Mouse (Mus musculus): ENCODE measurements around the gene Borcs8. TPM values are rescaled to one million over a fixed set of nuclear protein-coding genes. Genes with fewer than 3 reads are reported as not detected.

Borcs8 gene
- polyA plus RNA-seq, 1 experiment from 2014 or later, result 45.7 TPM

DNA sequence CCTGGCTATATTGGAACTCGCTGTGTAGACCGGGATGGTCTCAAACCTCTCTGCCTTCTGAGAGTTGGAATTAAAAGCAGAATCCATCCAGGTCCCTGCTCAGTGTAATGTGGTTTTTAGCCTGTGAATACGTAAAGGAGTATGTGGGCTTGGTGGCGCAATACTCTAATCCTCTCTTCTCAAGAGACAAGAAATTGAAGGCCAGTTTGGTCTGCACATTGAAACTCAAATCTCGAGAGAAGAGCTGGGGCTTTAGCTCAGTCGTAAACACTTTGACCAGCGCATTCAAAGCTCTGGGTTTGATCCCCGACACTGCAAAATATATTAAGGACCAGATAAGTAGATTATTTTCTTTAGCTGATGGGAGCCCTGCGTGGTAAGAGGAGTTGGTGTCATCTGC, 682 bp downstream of the Borcs8 start:
- H3K9ac ChIP-seq (ENCODE audit: low read depth, low read length), result peak overlapping the region; percentile 81
- peak overlapping the region; percentile 73 for H3K4me2 ChIP-seq
- H3K27me3 ChIP-seq (ENCODE audit: control insufficient read depth, insufficient read depth, low read length), result no peaks in the 10 kb centered on the region
- peak overlapping the region; percentile 76 for H3K4me3 ChIP-seq (ENCODE audit: low read depth, low read length)
- H3K4me1 ChIP-seq (ENCODE audit: control insufficient read depth, insufficient read depth, low read length), result peaks cover 14% of the 10 kb centered on the region
- no peaks in the 10 kb centered on the region for H3K9me3 ChIP-seq (replicated peaks; ENCODE audit: control insufficient read depth, low read length)
- H3K27ac ChIP-seq (ENCODE audit: low read depth, low read length), result peak overlapping the region; percentile 69
- 15% methylated on average over 9 of the region's 9 CpGs for WGBS (ENCODE audit: insufficient replicate concordance)
- ATAC-seq (replicated peaks; ENCODE audit: insufficient number of reproducible peaks, low FRiP score, low TSS enrichment), result no peak
- H3K36me3 ChIP-seq (ENCODE audit: control insufficient read depth, insufficient read depth, low read length), result peaks cover 15% of the 10 kb centered on the region

DNA sequence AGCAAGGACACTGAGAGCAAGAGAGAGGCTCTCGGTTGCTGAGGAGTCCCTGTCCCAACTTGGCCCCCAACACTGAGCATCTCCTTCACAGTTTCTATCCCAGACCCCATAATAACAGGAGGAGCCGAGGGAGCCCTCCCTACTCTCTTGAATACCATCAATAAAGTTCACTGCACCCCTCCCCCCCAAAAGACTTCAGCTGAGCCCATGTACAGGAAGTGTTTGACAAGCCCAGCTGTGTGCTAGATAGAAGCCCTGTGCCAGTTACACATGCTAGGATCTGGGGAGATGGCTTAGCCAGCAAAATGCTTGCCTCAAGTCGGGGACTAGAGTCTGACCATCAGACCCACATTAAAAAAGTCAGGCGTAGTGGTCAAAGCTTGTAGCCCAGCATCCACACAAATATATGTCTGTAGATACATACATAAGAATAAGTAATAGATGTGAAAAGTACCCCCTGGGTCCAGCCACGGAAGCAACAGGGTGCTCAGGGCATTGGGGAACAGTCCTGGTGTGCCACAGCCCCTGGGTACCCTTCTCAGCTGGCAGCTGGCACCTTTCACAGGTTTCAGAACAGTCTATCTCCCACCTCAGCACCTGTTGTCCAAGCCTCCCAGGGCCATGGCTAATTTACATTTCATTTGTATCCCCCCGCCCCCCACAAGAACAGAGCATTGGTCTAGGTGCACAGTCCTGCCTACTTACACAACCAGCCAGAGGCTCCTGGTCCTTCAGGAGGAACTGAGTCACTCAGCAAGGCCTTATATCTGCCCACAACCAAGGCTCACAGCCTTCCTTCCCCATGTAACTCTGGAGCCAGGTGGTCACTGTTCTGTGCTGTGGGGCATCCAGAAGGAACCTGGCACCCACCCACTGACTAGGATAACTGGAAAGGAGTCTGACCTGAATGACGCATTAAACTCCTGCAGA, 8.6 kb downstream of the Borcs8 start:
- Histone ChIP-seq H3K27ac (ENCODE audit: low read depth, low read length) (no peak overlapping the region), H3K4me3 (ENCODE audit: low read depth, low read length) (no peak overlapping the region), H3K9me3 (replicated peaks; ENCODE audit: control insufficient read depth, low read length) (no peaks in the 10 kb centered on the region), H3K9ac (ENCODE audit: low read depth, low read length) (no peak overlapping the region), H3K27me3 (ENCODE audit: control insufficient read depth, insufficient read depth, low read length) (peaks cover 9% of the 10 kb centered on the region; the same call in 1 of the 2 replicates), H3K4me1 (ENCODE audit: control insufficient read depth, insufficient read depth, low read length) (no peaks in the 10 kb centered on the region), H3K36me3 (ENCODE audit: control insufficient read depth, insufficient read depth, low read length) (peaks cover 15% of the 10 kb centered on the region), H3K4me2 (no peak overlapping the region)
- no peak for ATAC-seq (replicated peaks; ENCODE audit: insufficient number of reproducible peaks, low FRiP score, low TSS enrichment)
- WGBS (ENCODE audit: insufficient replicate concordance), result 78% methylated on average over 7 of the region's 7 CpGs

DNA sequence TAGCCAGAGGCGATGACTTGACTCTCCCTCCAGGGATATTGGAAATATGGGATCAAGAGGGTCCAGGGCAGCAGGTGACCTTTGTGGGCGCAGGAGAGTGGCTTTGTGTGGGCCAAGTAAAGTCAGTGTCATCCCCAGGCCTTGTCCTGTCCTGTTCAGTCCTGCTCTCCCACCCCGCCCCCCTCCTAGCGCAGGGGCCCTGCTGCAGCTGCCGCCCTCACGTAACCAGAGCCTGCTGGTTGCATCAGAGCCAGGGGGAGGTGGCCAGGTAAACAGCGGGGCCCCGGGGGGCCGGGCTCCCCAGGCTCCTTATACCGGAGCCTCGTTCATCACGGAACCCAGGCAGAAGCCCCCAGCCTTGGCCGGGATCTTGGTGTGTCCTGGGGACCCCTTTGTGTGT, 10.9 kb downstream of the Borcs8 start:
- Histone ChIP-seq H3K27ac (ENCODE audit: low read depth, low read length) (no peak overlapping the region), H3K36me3 (ENCODE audit: control insufficient read depth, insufficient read depth, low read length) (peaks cover 7% of the 10 kb centered on the region), H3K9ac (ENCODE audit: low read depth, low read length) (no peak overlapping the region), H3K27me3 (ENCODE audit: control insufficient read depth, insufficient read depth, low read length) (peaks cover 16% of the 10 kb centered on the region), H3K4me1 (ENCODE audit: control insufficient read depth, insufficient read depth, low read length) (no peaks in the 10 kb centered on the region; the same call in 1 of the 2 replicates), H3K9me3 (replicated peaks; ENCODE audit: control insufficient read depth, low read length) (no peaks in the 10 kb centered on the region), H3K4me3 (ENCODE audit: low read depth, low read length) (no peak overlapping the region), H3K4me2 (no peak overlapping the region)
- no peak for ATAC-seq (replicated peaks; ENCODE audit: insufficient number of reproducible peaks, low FRiP score, low TSS enrichment)
- WGBS (ENCODE audit: insufficient replicate concordance), result 17% methylated on average over 13 of the region's 13 CpGs

DNA sequence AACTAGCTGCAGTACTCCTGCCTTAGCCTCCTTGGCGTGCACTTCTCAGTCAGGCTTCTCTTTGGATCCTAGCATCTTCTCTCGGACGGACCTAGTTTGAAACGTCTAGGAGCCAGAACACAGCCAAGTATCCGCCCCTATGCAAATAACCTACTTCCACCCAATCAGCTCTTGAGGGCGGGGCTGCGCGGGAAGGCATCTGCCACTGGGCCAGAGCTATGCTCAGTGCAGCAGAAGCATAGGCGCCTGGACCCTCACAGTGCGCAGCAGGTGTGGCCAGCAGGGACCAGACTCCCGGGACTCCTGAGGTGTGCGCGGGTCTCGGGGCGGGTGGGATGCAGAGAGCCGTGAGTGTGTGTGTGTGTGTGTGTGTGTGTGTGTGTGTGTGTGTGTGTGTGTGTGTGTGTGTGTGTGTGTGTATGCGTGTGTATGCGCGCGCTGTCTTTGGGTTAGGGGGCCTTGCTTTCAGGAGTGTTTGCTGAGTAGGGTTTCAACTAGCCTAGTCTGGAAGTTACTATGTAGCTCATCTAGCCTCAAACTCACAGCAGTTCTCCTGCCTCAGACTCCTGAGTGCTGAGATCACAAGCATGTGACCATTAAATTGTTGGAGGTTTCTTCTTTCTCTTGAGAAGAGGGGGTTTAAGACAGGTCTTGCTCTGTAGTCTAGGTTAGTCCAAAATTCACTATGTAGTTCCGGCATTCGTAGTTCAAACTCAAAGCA, 13.4 kb downstream of the Borcs8 start:
- peaks cover 21% of the 10 kb centered on the region for H3K27me3 ChIP-seq (ENCODE audit: control insufficient read depth, insufficient read depth, low read length)
- no peaks in the 10 kb centered on the region for H3K36me3 ChIP-seq (ENCODE audit: control insufficient read depth, insufficient read depth, low read length)
- peak overlapping the region; percentile 55 for H3K4me2 ChIP-seq
- H3K27ac ChIP-seq (ENCODE audit: low read depth, low read length), result no peak overlapping the region
- no peaks in the 10 kb centered on the region for H3K9me3 ChIP-seq (replicated peaks; ENCODE audit: control insufficient read depth, low read length)
- no peaks in the 10 kb centered on the region; the same call in 1 of the 2 replicates for H3K4me1 ChIP-seq (ENCODE audit: control insufficient read depth, insufficient read depth, low read length)
- no peak overlapping the region for H3K4me3 ChIP-seq (ENCODE audit: low read depth, low read length)
- no peak overlapping the region for H3K9ac ChIP-seq (ENCODE audit: low read depth, low read length)
- WGBS (ENCODE audit: insufficient replicate concordance), result 13% methylated on average over 22 of the region's 22 CpGs
- peak; percentile 84 for ATAC-seq (replicated peaks; ENCODE audit: insufficient number of reproducible peaks, low FRiP score, low TSS enrichment)

DNA sequence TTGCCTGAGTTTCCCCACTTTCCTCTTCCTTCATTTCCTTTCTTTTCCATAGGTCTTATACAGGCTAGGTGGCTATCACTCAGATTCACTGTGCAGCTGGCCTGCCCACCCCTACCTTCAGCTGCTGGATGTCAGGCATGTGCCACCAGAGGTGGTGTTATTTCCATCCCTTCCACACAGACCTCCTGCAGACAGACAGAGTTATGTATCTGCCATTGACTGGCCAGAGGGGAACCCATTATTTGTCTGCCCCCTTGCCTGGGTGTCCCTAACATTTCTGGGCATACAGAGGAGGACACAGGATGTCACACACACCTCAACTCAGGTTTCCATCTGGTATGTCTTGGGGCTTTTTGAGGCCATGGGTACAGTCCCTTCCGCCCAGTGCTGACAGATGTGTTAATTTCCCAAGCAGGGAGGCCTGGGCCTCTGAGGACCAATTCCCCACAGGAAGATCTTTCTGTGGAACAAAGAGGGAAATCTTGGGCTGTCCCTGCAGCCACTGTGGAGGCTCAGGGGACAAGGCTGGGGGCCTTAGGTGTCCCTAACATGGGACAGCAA, 18.0 kb downstream of the Borcs8 start:
- peaks cover 4% of the 10 kb centered on the region for H3K4me1 ChIP-seq (ENCODE audit: control insufficient read depth, insufficient read depth, low read length)
- no peak overlapping the region for H3K4me3 ChIP-seq (ENCODE audit: low read depth, low read length)
- H3K27ac ChIP-seq (ENCODE audit: low read depth, low read length), result no peak overlapping the region
- H3K4me2 ChIP-seq, result no peak overlapping the region
- no peaks in the 10 kb centered on the region for H3K36me3 ChIP-seq (ENCODE audit: control insufficient read depth, insufficient read depth, low read length)
- ATAC-seq (replicated peaks; ENCODE audit: insufficient number of reproducible peaks, low FRiP score, low TSS enrichment), result no peak
- H3K9me3 ChIP-seq (replicated peaks; ENCODE audit: control insufficient read depth, low read length), result no peaks in the 10 kb centered on the region
- no peak overlapping the region for H3K9ac ChIP-seq (ENCODE audit: low read depth, low read length)
- 86% methylated on average over 1 of the region's 1 CpGs for WGBS (ENCODE audit: insufficient replicate concordance)
- peaks cover 17% of the 10 kb centered on the region for H3K27me3 ChIP-seq (ENCODE audit: control insufficient read depth, insufficient read depth, low read length)

DNA sequence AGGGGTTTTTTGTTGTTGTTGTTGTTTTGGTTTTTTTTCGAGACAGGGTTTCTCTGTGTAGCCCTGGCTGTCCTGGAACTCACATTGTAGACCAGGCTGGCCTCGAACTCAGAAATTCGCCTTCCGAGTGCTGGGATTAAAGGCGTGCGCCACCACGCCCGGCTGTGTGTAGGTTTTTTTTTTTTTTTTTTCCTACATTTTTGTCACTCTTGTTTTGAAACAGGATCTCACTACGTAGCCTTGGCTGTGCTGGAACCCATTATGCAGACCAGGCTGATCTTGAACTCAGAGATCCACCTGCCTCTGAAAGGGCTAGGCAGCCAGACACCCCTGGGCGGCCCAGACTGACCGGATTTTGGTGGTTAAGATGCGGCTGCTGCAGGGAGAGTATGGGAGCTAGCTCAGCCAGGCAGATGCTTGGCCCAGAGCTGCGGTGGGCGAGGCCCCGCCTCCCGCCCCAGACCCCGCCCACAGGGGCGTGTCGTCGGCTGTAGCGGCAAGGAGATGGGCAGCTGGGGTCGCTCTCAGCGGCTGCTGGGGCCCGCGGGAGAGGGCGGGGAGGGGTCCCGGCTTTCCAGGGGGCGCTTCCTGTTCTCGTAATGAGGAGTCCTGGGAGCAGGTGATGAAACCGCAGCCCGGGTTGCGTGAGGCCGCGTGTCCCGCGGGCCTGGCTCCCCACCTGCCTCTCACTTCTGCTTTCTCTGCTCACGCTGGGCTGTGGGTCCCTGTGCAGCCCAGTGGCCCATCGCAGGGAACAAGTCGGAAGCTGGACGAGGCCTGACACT, 19.0 kb downstream of the Borcs8 start:
- peaks cover 4% of the 10 kb centered on the region; the same call in 1 of the 2 replicates for H3K4me1 ChIP-seq (ENCODE audit: control insufficient read depth, insufficient read depth, low read length)
- no peaks in the 10 kb centered on the region for H3K9me3 ChIP-seq (replicated peaks; ENCODE audit: control insufficient read depth, low read length)
- WGBS (ENCODE audit: insufficient replicate concordance), result 10% methylated on average over 40 of the region's 40 CpGs
- H3K9ac ChIP-seq (ENCODE audit: low read depth, low read length), result peak overlapping the region; percentile 65; the same call in 1 of the 2 replicates
- H3K4me2 ChIP-seq, result peak overlapping the region; percentile 72
- peaks cover 21% of the 10 kb centered on the region for H3K27me3 ChIP-seq (ENCODE audit: control insufficient read depth, insufficient read depth, low read length)
- H3K36me3 ChIP-seq (ENCODE audit: control insufficient read depth, insufficient read depth, low read length), result no peaks in the 10 kb centered on the region
- peak; percentile 84 for ATAC-seq (replicated peaks; ENCODE audit: insufficient number of reproducible peaks, low FRiP score, low TSS enrichment)
- H3K4me3 ChIP-seq (ENCODE audit: low read depth, low read length), result peak overlapping the region; percentile 48
- H3K27ac ChIP-seq (ENCODE audit: low read depth, low read length), result no peak overlapping the region

DNA sequence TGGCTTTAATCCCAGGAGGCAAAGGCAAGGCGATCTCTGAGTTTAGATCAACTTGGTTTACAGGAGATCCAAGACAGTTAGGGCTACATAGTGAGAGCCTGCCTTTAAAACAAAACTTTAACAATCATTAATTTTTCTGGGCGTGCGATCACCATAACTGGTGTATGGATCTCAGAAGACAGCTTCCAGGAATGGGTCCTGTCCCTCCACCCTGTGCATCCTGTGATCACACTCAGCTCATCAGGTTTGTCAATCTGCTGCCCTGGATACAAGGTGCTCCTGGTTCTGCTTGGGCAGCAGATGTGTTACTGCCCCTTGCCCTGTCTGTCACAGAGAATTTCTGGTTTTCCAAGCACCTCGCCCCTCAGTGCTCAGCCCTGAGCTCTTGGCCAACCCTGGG, 19.9 kb downstream of the Borcs8 start:
- no peak for ATAC-seq (replicated peaks; ENCODE audit: insufficient number of reproducible peaks, low FRiP score, low TSS enrichment)
- H3K4me2 ChIP-seq, result no peak overlapping the region; the same call in 1 of the 2 replicates
- no peak overlapping the region for H3K4me3 ChIP-seq (ENCODE audit: low read depth, low read length)
- H3K27ac ChIP-seq (ENCODE audit: low read depth, low read length), result no peak overlapping the region
- no peak overlapping the region for H3K9ac ChIP-seq (ENCODE audit: low read depth, low read length)
- H3K4me1 ChIP-seq (ENCODE audit: control insufficient read depth, insufficient read depth, low read length), result peaks cover 4% of the 10 kb centered on the region; the same call in 1 of the 2 replicates
- H3K27me3 ChIP-seq (ENCODE audit: control insufficient read depth, insufficient read depth, low read length), result peaks cover 24% of the 10 kb centered on the region
- no peaks in the 10 kb centered on the region for H3K9me3 ChIP-seq (replicated peaks; ENCODE audit: control insufficient read depth, low read length)
- whole genome bisulfite sequencing (ENCODE audit: insufficient replicate concordance), result 81% methylated on average over 4 of the region's 4 CpGs
- no peaks in the 10 kb centered on the region for H3K36me3 ChIP-seq (ENCODE audit: control insufficient read depth, insufficient read depth, low read length)

DNA sequence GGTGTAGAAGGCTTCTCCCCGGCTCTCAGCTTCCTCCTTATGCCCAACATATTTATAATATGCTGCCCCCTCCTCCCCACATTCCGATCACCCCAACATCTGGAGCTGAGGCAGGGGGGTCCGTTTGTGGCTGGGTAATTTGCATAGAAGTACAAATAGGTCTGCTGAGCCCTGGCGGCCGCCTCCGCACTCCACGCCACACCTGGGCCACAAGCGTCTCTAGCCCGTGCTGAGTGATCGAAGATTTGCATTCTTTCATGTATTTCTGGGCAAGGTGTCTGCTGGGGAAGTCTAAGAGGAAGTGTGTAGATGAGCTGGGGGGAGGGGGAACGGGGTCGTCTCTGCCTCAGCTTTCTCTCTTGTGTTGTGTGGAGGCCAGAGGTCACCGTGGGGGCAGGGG, 20.7 kb downstream of the Borcs8 start:
- Histone ChIP-seq H3K4me1 (ENCODE audit: control insufficient read depth, insufficient read depth, low read length) (peaks cover 4% of the 10 kb centered on the region; the same call in 1 of the 2 replicates), H3K4me2 (no peak overlapping the region), H3K27me3 (ENCODE audit: control insufficient read depth, insufficient read depth, low read length) (peaks cover 27% of the 10 kb centered on the region), H3K9me3 (replicated peaks; ENCODE audit: control insufficient read depth, low read length) (no peaks in the 10 kb centered on the region), H3K36me3 (ENCODE audit: control insufficient read depth, insufficient read depth, low read length) (no peaks in the 10 kb centered on the region), H3K9ac (ENCODE audit: low read depth, low read length) (no peak overlapping the region), H3K27ac (ENCODE audit: low read depth, low read length) (no peak overlapping the region), H3K4me3 (ENCODE audit: low read depth, low read length) (no peak overlapping the region)
- WGBS (ENCODE audit: insufficient replicate concordance), result 55% methylated on average over 13 of the region's 13 CpGs
- ATAC-seq (replicated peaks; ENCODE audit: insufficient number of reproducible peaks, low FRiP score, low TSS enrichment), result no peak

All from heart, embryonic 11.5 days (tissue).